Mouse (Mus musculus): ENCODE data around the gene C130032M10Rik. TPM values are rescaled to one million over a fixed set of nuclear protein-coding genes. Genes with fewer than 3 reads are reported as not detected.

C130032M10Rik gene
- polyA plus RNA-seq, 1 experiment from 2014 or later: 0.21 TPM

GRCm38 (mm10) chr9:114487481-114488258 is 27.8 kb upstream of the C130032M10Rik start:
- Histone ChIP-seq H3K4me1 (replicated peaks; ENCODE audit: control insufficient read depth, insufficient read depth, low read length) (no peaks in the 10 kb centered on the region; the same call in 1 of the 2 replicates), H3K27ac (ENCODE audit: low read length) (no peak overlapping the region), H3K9ac (ENCODE audit: low read length) (no peak overlapping the region), H3K4me2 (ENCODE audit: low read depth, low read length) (no peak overlapping the region), H3K9me3 (ENCODE audit: control insufficient read depth, low read length) (no peaks in the 10 kb centered on the region), H3K4me3 (ENCODE audit: low read length) (no peak overlapping the region), H3K36me3 (ENCODE audit: control insufficient read depth, insufficient read depth, low read length) (no peaks in the 10 kb centered on the region), H3K27me3 (ENCODE audit: control insufficient read depth, insufficient read depth, low read depth, low read length) (no peaks in the 10 kb centered on the region)
- 75% methylated on average over 23 of the region's 23 CpGs for WGBS
- ATAC-seq (ENCODE audit: low read depth): no peak

- H3K4me3 ChIP-seq (ENCODE audit: low read length): no peak overlapping the region
- H3K9ac ChIP-seq (ENCODE audit: low read length): no peak overlapping the region
- WGBS: 64% methylated on average over 7 of the region's 7 CpGs
- no peak overlapping the region for H3K4me2 ChIP-seq (ENCODE audit: low read depth, low read length)
- peaks cover 4% of the 10 kb centered on the region; the same call in 1 of the 2 replicates for H3K27me3 ChIP-seq (ENCODE audit: control insufficient read depth, insufficient read depth, low read depth, low read length)
- H3K9me3 ChIP-seq (ENCODE audit: control insufficient read depth, low read length): no peaks in the 10 kb centered on the region
- no peaks in the 10 kb centered on the region for H3K4me1 ChIP-seq (replicated peaks; ENCODE audit: control insufficient read depth, insufficient read depth, low read length)
- ATAC-seq (ENCODE audit: low read depth): no peak
- no peak overlapping the region for H3K27ac ChIP-seq (ENCODE audit: low read length)
- no peaks in the 10 kb centered on the region for H3K36me3 ChIP-seq (ENCODE audit: control insufficient read depth, insufficient read depth, low read length)
These were observed 19.0 kb upstream of the C130032M10Rik start for GRCm38 (mm10) chr9:114496469-114496868.

- no peaks in the 10 kb centered on the region for H3K9me3 ChIP-seq (ENCODE audit: control insufficient read depth, low read length)
- H3K9ac ChIP-seq (ENCODE audit: low read length): no peak overlapping the region
- no peak overlapping the region for H3K4me2 ChIP-seq (ENCODE audit: low read depth, low read length)
- H3K27ac ChIP-seq (ENCODE audit: low read length): no peak overlapping the region
- no peak overlapping the region for H3K4me3 ChIP-seq (ENCODE audit: low read length)
- H3K36me3 ChIP-seq (ENCODE audit: control insufficient read depth, insufficient read depth, low read length): no peaks in the 10 kb centered on the region
- peak; percentile 66 for ATAC-seq (ENCODE audit: low read depth)
- H3K27me3 ChIP-seq (ENCODE audit: control insufficient read depth, insufficient read depth, low read depth, low read length): peaks cover 4% of the 10 kb centered on the region; the same call in 1 of the 2 replicates
- no peaks in the 10 kb centered on the region for H3K4me1 ChIP-seq (replicated peaks; ENCODE audit: control insufficient read depth, insufficient read depth, low read length)
- 5% methylated on average over 11 of the region's 11 CpGs for WGBS
These were observed 17.3 kb upstream of the C130032M10Rik start for GRCm38 (mm10) chr9:114498218-114498617.

GRCm38 (mm10) chr9:114499783-114500515 is 15.5 kb upstream of the C130032M10Rik start:
- Histone ChIP-seq H3K9ac (ENCODE audit: low read length) (no peak overlapping the region), H3K4me1 (replicated peaks; ENCODE audit: control insufficient read depth, insufficient read depth, low read length) (no peaks in the 10 kb centered on the region), H3K36me3 (ENCODE audit: control insufficient read depth, insufficient read depth, low read length) (no peaks in the 10 kb centered on the region), H3K4me2 (ENCODE audit: low read depth, low read length) (no peak overlapping the region), H3K27me3 (ENCODE audit: control insufficient read depth, insufficient read depth, low read depth, low read length) (peaks cover 4% of the 10 kb centered on the region; the same call in 1 of the 2 replicates), H3K9me3 (ENCODE audit: control insufficient read depth, low read length) (no peaks in the 10 kb centered on the region), H3K4me3 (ENCODE audit: low read length) (no peak overlapping the region), H3K27ac (ENCODE audit: low read length) (no peak overlapping the region)
- peak; percentile 70 for ATAC-seq (ENCODE audit: low read depth)
- 17% methylated on average over 15 of the region's 15 CpGs for WGBS

GRCm38 (mm10) chr9:114501111-114501510 is 14.4 kb upstream of the C130032M10Rik start:
- Histone ChIP-seq H3K27me3 (ENCODE audit: control insufficient read depth, insufficient read depth, low read depth, low read length) (peaks cover 4% of the 10 kb centered on the region; the same call in 1 of the 2 replicates), H3K4me1 (replicated peaks; ENCODE audit: control insufficient read depth, insufficient read depth, low read length) (no peaks in the 10 kb centered on the region), H3K4me3 (ENCODE audit: low read length) (no peak overlapping the region), H3K9me3 (ENCODE audit: control insufficient read depth, low read length) (no peaks in the 10 kb centered on the region), H3K27ac (ENCODE audit: low read length) (no peak overlapping the region), H3K9ac (ENCODE audit: low read length) (no peak overlapping the region), H3K4me2 (ENCODE audit: low read depth, low read length) (no peak overlapping the region), H3K36me3 (ENCODE audit: control insufficient read depth, insufficient read depth, low read length) (no peaks in the 10 kb centered on the region)
- WGBS: 90% methylated on average over 7 of the region's 7 CpGs
- no peak for ATAC-seq (ENCODE audit: low read depth)

GRCm38 (mm10) chr9:114501913-114502312 is 13.6 kb upstream of the C130032M10Rik start:
- Histone ChIP-seq H3K4me1 (replicated peaks; ENCODE audit: control insufficient read depth, insufficient read depth, low read length) (no peaks in the 10 kb centered on the region), H3K27ac (ENCODE audit: low read length) (no peak overlapping the region), H3K9me3 (ENCODE audit: control insufficient read depth, low read length) (no peaks in the 10 kb centered on the region), H3K4me3 (ENCODE audit: low read length) (no peak overlapping the region), H3K9ac (ENCODE audit: low read length) (no peak overlapping the region), H3K4me2 (ENCODE audit: low read depth, low read length) (no peak overlapping the region), H3K36me3 (ENCODE audit: control insufficient read depth, insufficient read depth, low read length) (0 out of 2 replicates have a peak, but pooled peaks cover 3% of the 10 kb centered on the region), H3K27me3 (ENCODE audit: control insufficient read depth, insufficient read depth, low read depth, low read length) (peaks cover 4% of the 10 kb centered on the region; the same call in 1 of the 2 replicates)
- ATAC-seq (ENCODE audit: low read depth): no peak
- 95% methylated on average over 11 of the region's 11 CpGs for WGBS

GRCm38 (mm10) chr9:114502711-114503427 is 12.6 kb upstream of the C130032M10Rik start:
- Histone ChIP-seq H3K27ac (ENCODE audit: low read length) (no peak overlapping the region), H3K4me1 (replicated peaks; ENCODE audit: control insufficient read depth, insufficient read depth, low read length) (no peaks in the 10 kb centered on the region), H3K9me3 (ENCODE audit: control insufficient read depth, low read length) (no peaks in the 10 kb centered on the region), H3K27me3 (ENCODE audit: control insufficient read depth, insufficient read depth, low read depth, low read length) (peaks cover 4% of the 10 kb centered on the region; the same call in 1 of the 2 replicates), H3K9ac (ENCODE audit: low read length) (no peak overlapping the region), H3K4me2 (ENCODE audit: low read depth, low read length) (no peak overlapping the region), H3K4me3 (ENCODE audit: low read length) (no peak overlapping the region), H3K36me3 (ENCODE audit: control insufficient read depth, insufficient read depth, low read length) (0 out of 2 replicates have a peak, but pooled peaks cover 5% of the 10 kb centered on the region)
- 57% methylated on average over 15 of the region's 15 CpGs for WGBS
- no peak for ATAC-seq (ENCODE audit: low read depth)

- 82% methylated on average over 9 of the region's 9 CpGs for WGBS
- H3K36me3 ChIP-seq (ENCODE audit: control insufficient read depth, insufficient read depth, low read length): peaks cover 11% of the 10 kb centered on the region; the same call in 1 of the 2 replicates
- ATAC-seq (ENCODE audit: low read depth): no peak
- no peak within 1 kb of the TSS for H3K4me3 ChIP-seq (ENCODE audit: low read length)
- H3K27me3 ChIP-seq (ENCODE audit: control insufficient read depth, insufficient read depth, low read depth, low read length): no peaks in the 10 kb centered on the region
- H3K27ac ChIP-seq (ENCODE audit: low read length): no peak within 1 kb of the TSS
- H3K9ac ChIP-seq (ENCODE audit: low read length): no peak within 1 kb of the TSS
- peaks cover 5% of the 10 kb centered on the region; the same call in 1 of the 2 replicates for H3K9me3 ChIP-seq (ENCODE audit: control insufficient read depth, low read length)
- no peaks in the 10 kb centered on the region for H3K4me1 ChIP-seq (replicated peaks; ENCODE audit: control insufficient read depth, insufficient read depth, low read length)
- no peak within 1 kb of the TSS for H3K4me2 ChIP-seq (ENCODE audit: low read depth, low read length)
These were observed 10.7 kb upstream of the C130032M10Rik start, which contains the start of gene Ccr4 for GRCm38 (mm10) chr9:114504816-114505215. TSS of gene Ccr4 (minus strand) at chr9:114504916.
